In the genomic region with DNA sequence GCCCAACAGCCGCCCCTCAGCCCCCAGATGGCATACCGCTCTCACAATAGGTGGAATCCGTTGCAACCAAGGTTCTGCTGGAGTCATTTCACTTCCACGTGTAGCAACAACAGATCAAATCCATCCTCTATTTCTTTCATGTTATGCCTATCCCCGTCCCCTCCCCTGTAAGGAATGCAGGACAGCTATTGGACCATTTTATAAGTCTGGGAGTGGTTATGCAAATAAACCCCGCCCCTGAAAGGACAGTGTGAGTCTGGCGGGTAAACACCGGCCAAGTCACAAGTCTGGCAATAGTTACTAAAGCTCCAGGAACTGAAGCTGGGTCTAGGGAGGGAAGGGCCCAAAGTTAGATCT, we compare ENCODE assay signal across 9 mouse cellular contexts. TPM values are rescaled to one million over a fixed set of nuclear protein-coding genes. Genes with fewer than 3 reads are reported as not detected.
DNase-seq lines count a peak whose midpoint lies in the region; ATAC-seq lines count a peak whose summit lies in the region.
"Had no signal": no experiment of that assay in that cellular context is flagged by ENCODE, and none has a peak within 500 bp of the region (broad histone marks: within the 10 kb centered on the region; RNA-seq: fewer than 3 reads in every experiment).

TSS of gene Eda2r (minus strand) at position 152 of the 357 bp plus-strand sequence.

- no peak within 1 kb of the TSS; the same call in 1 of the 2 replicates for H3K9ac ChIP-seq in forebrain, embryonic 13.5 days

- 13% methylated on average over 8 of the region's 8 CpGs for WGBS in forebrain, embryonic 13.5 days

- peak; percentile 95 for ATAC-seq in forebrain, embryonic 13.5 days
- peak; percentile 100 for ATAC-seq in megakaryocyte-erythroid progenitor cell, adult 5-6 weeks (replicated peaks; ENCODE audit: low FRiP score, low TSS enrichment, poor library complexity, severe bottlenecking)

- intact Hi-C loops in heart, postnatal 14 days (cut with DNase I), result no loop called here

- H3K9me3 ChIP-seq in forebrain, embryonic 13.5 days (replicated peaks), result no peaks in the 10 kb centered on the region

- no peaks in the 10 kb centered on the region for H3K27me3 ChIP-seq in forebrain, embryonic 13.5 days

- H3K27ac ChIP-seq in forebrain, embryonic 13.5 days, result no peak within 1 kb of the TSS

- H3K4me2 ChIP-seq in forebrain, embryonic 13.5 days, result peak within 1 kb of the TSS; percentile 49

- no peaks in the 10 kb centered on the region for H3K36me3 ChIP-seq in forebrain, embryonic 13.5 days (ENCODE audit: poor library complexity, severe bottlenecking)

- no peaks in the 10 kb centered on the region for H3K4me1 ChIP-seq in forebrain, embryonic 13.5 days

- H3K4me3 ChIP-seq in forebrain, embryonic 13.5 days, result peak within 1 kb of the TSS; percentile 26
- H3K4me3 ChIP-seq: erythroblast, embryonic 14.5 days had no signal

- DNase-seq in ES-CJ7 (ENCODE audit: low read depth, low spot score), result peak; percentile 88
- peak; percentile 46 for DNase-seq in adrenal gland, postnatal 10 days
- peak; percentile 52 to 66 for DNase-seq in heart, postnatal 14 days
- peak; percentile 28 to 63 for DNase-seq in kidney, postnatal 4 days
- peak; percentile 6 for DNase-seq in urinary bladder, postnatal 25 days (ENCODE audit: low spot score)
- no peak for DNase-seq in cerebellum, adult 18-20 months

RNA-seq across cellular contexts. Expression of gene Eda2r, which starts in this region (rescaled TPM):
- total RNA-seq in adrenal gland, postnatal 10 days (2021), result 1 to 10 TPM; 1.9 to 2.9 TPM
- 1.4 and 1.5 TPM in 2 replicates for polyA plus RNA-seq in forebrain, embryonic 13.5 days (2015; fragmentation: Nextera tagmentation; extraction: Ambion mirVana)
- total RNA-seq in heart, postnatal 14 days (2021), result 1 to 10 TPM; 5.1 to 5.5 TPM
- total RNA-seq in megakaryocyte-erythroid progenitor cell, adult 5-6 weeks (2014; fragmentation: Nextera tagmentation), result 0.26 and 1.4 TPM in 2 replicates
- 0.56 and 2.7 TPM in 2 replicates for total RNA-seq in megakaryocyte-erythroid progenitor cell, adult 5-6 weeks (2017)
- polyA plus RNA-seq: erythroblast, embryonic 14.5 days had no signal

Comparison
In these comparisons a context has a peak if more than half of its experiments do, and no peak if none do; other contexts are left out.
1. DNase-seq: peak in ES-CJ7 (single experiment), adrenal gland, postnatal 10 days (single experiment), heart, postnatal 14 days (2 of 2), kidney, postnatal 4 days (2 of 2) and urinary bladder, postnatal 25 days (single experiment); none in cerebellum, adult 18-20 months (0 of 2).